Mouse (Mus musculus): ENCODE data around the gene Gng13. TPM values are rescaled to one million over a fixed set of nuclear protein-coding genes. Genes with fewer than 3 reads are reported as not detected.

The Gng13 gene
- total and polyA plus RNA-seq, 3 experiments: 0.13 to 3.9 TPM; not detected in 1

GRCm38 (mm10) chr17:25762591-25762990 lies 45.6 kb downstream of the Gng13 start:
- TF ChIP-seq MXI1 (IDR thresholded peaks at IDR 0.05; ENCODE audit: low read depth, low read length): no peak
- no peak for TF ChIP-seq USF2 (IDR thresholded peaks at IDR 0.05; ENCODE audit: borderline replicate concordance in 1 of 2, insufficient read depth in 1 of 2, low read depth in 1 of 2, low read length in 2 of 2)
- no peak for TF ChIP-seq TBP (IDR thresholded peaks at IDR 0.05; ENCODE audit: low read depth, low read length)
- no peak for TF ChIP-seq ZKSCAN1 (IDR thresholded peaks at IDR 0.05; ENCODE audit: low read depth, low read length)
- TF ChIP-seq NELFE (IDR thresholded peaks at IDR 0.05; ENCODE audit: low read depth, low read length): no peak
- TF ChIP-seq CHD2 (IDR thresholded peaks at IDR 0.05; ENCODE audit: low read length): no peak
- no peak for TF ChIP-seq NRF1 (IDR thresholded peaks at IDR 0.05; ENCODE audit: insufficient read depth, low read depth, low read length, poor library complexity, severe bottlenecking)
- TF ChIP-seq POLR2A (IDR thresholded peaks at IDR 0.05; ENCODE audit: control insufficient read depth in 1 of 2, insufficient read depth in 1 of 2, low read depth in 1 of 2, low read length in 2 of 2, poor library complexity in 1 of 2): no peak
- no peak overlapping the region for H3K4me3 ChIP-seq (ENCODE audit: control insufficient read depth in 1 of 2, insufficient read depth in 1 of 2, low read depth in 2 of 2, low read length in 2 of 2)
- no peak overlapping the region for H3K9ac ChIP-seq (ENCODE audit: control insufficient read depth, low read depth, low read length, poor library complexity, severe bottlenecking)

GRCm38 (mm10) chr17:25765886-25766285 lies 48.9 kb downstream of the Gng13 start:
- no peak for DNase-seq (ENCODE audit: low read depth, low spot score)
- H3K4me3 ChIP-seq (ENCODE audit: control insufficient read depth in 1 of 2, insufficient read depth in 1 of 2, low read depth in 2 of 2, low read length in 2 of 2): no peak overlapping the region
- no peaks in the 10 kb centered on the region for H3K36me3 ChIP-seq (ENCODE audit: control insufficient read depth in 1 of 2, insufficient read depth in 2 of 2, low read length in 2 of 2)
- H3K27me3 ChIP-seq (ENCODE audit: control insufficient read depth in 1 of 2, insufficient read depth in 2 of 2, low read length in 2 of 2): peaks cover 14 to 17% of the 10 kb centered on the region in 2 experiments
- no peak overlapping the region for H3K9ac ChIP-seq (ENCODE audit: control insufficient read depth, low read depth, low read length, poor library complexity, severe bottlenecking)
- H3K9me3 ChIP-seq (replicated peaks; ENCODE audit: insufficient read depth, low read length): no peaks in the 10 kb centered on the region
- no peaks in the 10 kb centered on the region for H3K79me2 ChIP-seq (ENCODE audit: control insufficient read depth, insufficient read depth, low read length, poor library complexity)
- no peak for TF ChIP-seq POLR2A (IDR thresholded peaks at IDR 0.05; ENCODE audit: control insufficient read depth in 1 of 2, insufficient read depth in 1 of 2, low read depth in 1 of 2, low read length in 2 of 2, poor library complexity in 1 of 2)
- TF ChIP-seq USF1 (IDR thresholded peaks at IDR 0.05; ENCODE audit: low read depth, low read length): no peak
- no peak for TF ChIP-seq ZKSCAN1 (IDR thresholded peaks at IDR 0.05; ENCODE audit: low read depth, low read length)
- no peak for TF ChIP-seq MAX (IDR thresholded peaks at IDR 0.05; ENCODE audit: low read length)
- TF ChIP-seq UBTF (IDR thresholded peaks at IDR 0.05; ENCODE audit: borderline replicate concordance, insufficient read depth, low read depth, low read length): no peak
- TF ChIP-seq MYB (IDR thresholded peaks at IDR 0.05; ENCODE audit: low read depth, low read length): no peak
- TF ChIP-seq ZNF384 (IDR thresholded peaks at IDR 0.05; ENCODE audit: low read depth, low read length): no peak
- no peak for TF ChIP-seq ZMIZ1 (IDR thresholded peaks at IDR 0.05; ENCODE audit: low read depth, low read length)
- no peak for TF ChIP-seq MEF2A (IDR thresholded peaks at IDR 0.05; ENCODE audit: extremely low read depth, insufficient replicate concordance, low read depth, low read length, poor library complexity, severe bottlenecking)
- no peak for TF ChIP-seq SMC3 (IDR thresholded peaks at IDR 0.05; ENCODE audit: low read depth, low read length)
- TF ChIP-seq NRF1 (IDR thresholded peaks at IDR 0.05; ENCODE audit: insufficient read depth, low read depth, low read length, poor library complexity, severe bottlenecking): no peak
- TF ChIP-seq ETS1 (IDR thresholded peaks at IDR 0.05; ENCODE audit: low read depth, low read length): no peak
- TF ChIP-seq MYC (IDR thresholded peaks at IDR 0.05; ENCODE audit: low read depth, low read length): no peak
- no peak for TF ChIP-seq POLR2AphosphoS5 (IDR thresholded peaks at IDR 0.05; ENCODE audit: borderline replicate concordance, low read depth, low read length)
- no peak for TF ChIP-seq MXI1 (IDR thresholded peaks at IDR 0.05; ENCODE audit: low read depth, low read length)
- no peak for TF ChIP-seq CHD1 (IDR thresholded peaks at IDR 0.05; ENCODE audit: low read depth, low read length)
- no peak for TF ChIP-seq CHD2 (IDR thresholded peaks at IDR 0.05; ENCODE audit: low read length)
- TF ChIP-seq GABPA (IDR thresholded peaks at IDR 0.05; ENCODE audit: low read depth, low read length): no peak
- TF ChIP-seq E2F4 (IDR thresholded peaks at IDR 0.05; ENCODE audit: borderline replicate concordance, low read depth, low read length): no peak
- TF ChIP-seq EP300 (IDR thresholded peaks at IDR 0.05; ENCODE audit: low read depth in 1 of 2, low read length in 2 of 2): no peak
- no peaks in the 10 kb centered on the region; a peak in 2 of 4 replicates for H3K4me1 ChIP-seq (ENCODE audit: control insufficient read depth in 1 of 2, insufficient read depth in 2 of 2, low read length in 2 of 2)
- H3K27ac ChIP-seq (ENCODE audit: control insufficient read depth, low read depth, low read length): no peak overlapping the region

More at GRCm38 (mm10) chr17:25762591-25762990, 45.6 kb downstream of the Gng13 start:
- Histone ChIP-seq H3K79me2 (ENCODE audit: control insufficient read depth, insufficient read depth, low read length, poor library complexity) (no peaks in the 10 kb centered on the region), H3K27ac (ENCODE audit: control insufficient read depth, low read depth, low read length) (no peak overlapping the region), H3K27me3 (ENCODE audit: control insufficient read depth in 1 of 2, insufficient read depth in 2 of 2, low read length in 2 of 2) (peaks cover 12 to 14% of the 10 kb centered on the region in 2 experiments), H3K9me3 (replicated peaks; ENCODE audit: insufficient read depth, low read length) (no peaks in the 10 kb centered on the region), H3K4me1 (ENCODE audit: control insufficient read depth in 1 of 2, insufficient read depth in 2 of 2, low read length in 2 of 2) (no peaks in the 10 kb centered on the region), H3K36me3 (ENCODE audit: control insufficient read depth in 1 of 2, insufficient read depth in 2 of 2, low read length in 2 of 2) (no peaks in the 10 kb centered on the region)
- DNase-seq (ENCODE audit: low read depth, low spot score): no peak

Data from MEL (cell line).